Mouse (Mus musculus) neutrophil, adult 5-6 weeks (primary cell): ENCODE data around the gene Ankib1. TPM values are rescaled to one million over a fixed set of nuclear protein-coding genes. Genes with fewer than 3 reads are reported as not detected.

Experiments used
- ATAC-seq: fragments of 151-379, 151-347 bp; 2 replicates; pipeline ENCODE4 v1.8.0; 2017; ENCODE audit warnings: mild to moderate bottlenecking, moderate TSS enrichment; ENCODE audit not compliant: insufficient number of reproducible peaks, poor library complexity, low FRiP score, severe bottlenecking; ENCODE audit errors: extremely low read depth
- total RNA-seq: library from RNA; stranded (forward); fragments of 200-1000 nt; gene quantifications from 2 replicates; pipeline ENCODE4 v1.2.3, GENCODE M21; 2017

The Ankib1 gene
- total RNA-seq, 1 experiment from 2014 or later: 46.7 TPM

DNA sequence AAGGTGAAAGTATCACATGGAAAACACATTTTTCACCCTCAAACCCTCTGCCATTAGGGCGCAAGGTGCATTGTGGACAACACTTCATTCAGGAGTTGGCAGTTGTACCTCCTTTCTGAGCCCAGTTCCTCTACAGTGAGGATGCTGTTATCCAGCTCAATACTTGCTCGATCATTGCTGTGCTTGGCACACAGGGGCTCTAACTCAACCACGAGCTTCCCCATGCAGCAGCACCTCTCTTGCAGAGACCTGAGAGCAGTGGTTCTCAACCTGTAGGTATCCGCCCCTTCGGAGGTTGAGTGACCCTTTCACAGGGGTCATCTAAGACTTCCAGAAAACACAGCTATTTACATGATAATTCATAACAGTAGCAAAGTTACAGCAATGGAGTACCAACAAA lies 151.1 kb downstream of the Ankib1 start:
- ATAC-seq: no peak

DNA sequence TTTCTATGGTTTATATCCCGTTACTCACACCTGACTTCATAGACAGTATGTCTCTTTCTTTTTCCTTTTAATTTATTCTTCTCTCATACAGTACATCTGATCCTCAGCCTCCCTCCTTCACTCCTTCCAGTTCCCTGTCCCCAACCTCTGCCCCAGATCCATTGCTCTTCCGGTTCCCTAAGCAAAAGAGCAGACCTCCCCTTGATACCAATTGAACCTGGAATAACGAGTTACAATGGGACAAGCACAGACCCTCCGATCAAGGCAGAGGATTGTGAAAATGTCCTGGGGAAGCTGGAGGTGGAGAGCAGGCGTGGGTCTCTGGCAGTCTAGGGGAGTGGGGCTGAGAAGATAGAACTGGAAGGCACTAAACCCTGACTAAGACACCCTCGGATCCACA lies 151.8 kb downstream of the Ankib1 start, which contains the start of gene Tmbim7:
TSS of gene Tmbim7 (plus strand) at position 301 of the 400 bp plus-strand sequence.
- no peak for ATAC-seq

DNA sequence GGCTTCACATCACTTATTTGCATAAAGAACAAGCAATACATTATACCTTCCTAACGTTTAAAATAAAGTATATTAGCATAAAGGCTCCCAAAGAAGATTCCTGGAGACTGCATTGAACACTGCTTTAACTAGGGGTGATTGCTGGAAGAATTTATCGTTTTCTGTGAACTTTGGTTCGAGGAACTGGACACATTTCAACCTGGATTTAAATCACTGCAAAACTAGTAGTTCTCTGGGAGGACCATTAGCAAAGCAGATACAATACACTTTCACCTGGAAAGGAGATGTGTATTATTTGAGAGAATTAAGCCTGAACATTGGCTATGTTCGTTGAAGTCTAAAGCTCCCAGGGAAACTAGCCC lies 153.9 kb downstream of the Ankib1 start:
- ATAC-seq: no peak

DNA sequence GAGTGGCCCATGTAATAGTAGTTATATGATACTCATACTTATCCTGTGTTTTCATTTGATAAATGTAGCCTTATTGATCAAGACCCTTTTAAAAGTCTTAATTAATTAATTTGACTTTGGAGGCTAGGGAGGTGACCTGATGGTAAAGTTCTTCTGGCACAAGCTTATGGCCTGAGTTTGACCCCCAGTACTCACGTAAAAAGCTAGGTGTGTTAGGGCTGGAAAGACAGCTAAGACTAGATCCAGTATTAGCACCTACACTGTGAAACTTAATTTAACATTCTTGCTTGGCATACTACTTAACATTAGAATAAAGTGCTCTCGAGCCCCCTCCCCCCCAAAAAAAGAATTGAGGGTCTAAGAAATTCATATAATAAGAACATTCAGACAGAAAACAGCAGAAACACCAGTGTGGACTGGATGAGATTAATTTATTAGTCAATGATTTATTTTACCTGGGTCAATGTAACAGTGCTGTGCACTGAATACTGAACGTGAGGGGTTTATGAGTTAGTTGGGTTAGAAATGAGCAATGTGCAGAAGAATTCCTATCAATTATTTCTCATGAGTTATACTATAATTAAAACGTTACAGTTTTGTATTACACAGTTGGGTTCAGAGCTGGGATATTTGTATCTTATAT lies 154.4 kb downstream of the Ankib1 start:
- ATAC-seq: no peak

DNA sequence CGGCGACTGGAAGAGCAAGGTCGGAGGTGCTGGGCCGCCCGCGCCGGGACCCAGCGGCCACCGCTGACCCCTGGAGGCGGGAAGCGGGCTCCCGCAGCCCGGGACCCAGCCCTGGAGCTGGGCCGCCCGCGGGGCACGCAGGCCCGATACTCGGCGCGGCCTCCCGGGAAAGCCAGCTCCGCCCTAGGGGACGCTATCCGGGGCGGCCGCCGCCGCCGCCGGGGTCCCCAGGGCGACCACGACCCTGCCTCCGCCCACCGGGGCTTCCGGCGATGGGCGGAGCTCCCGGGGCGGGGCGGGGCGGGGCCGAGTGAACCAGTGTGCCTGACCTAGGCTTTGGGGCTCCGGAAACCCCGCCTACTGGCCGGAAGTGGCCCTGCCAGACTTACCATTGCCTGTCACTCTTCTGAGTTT lies 155.0 kb downstream of the Ankib1 start:
- peak; percentile 95 for ATAC-seq

DNA sequence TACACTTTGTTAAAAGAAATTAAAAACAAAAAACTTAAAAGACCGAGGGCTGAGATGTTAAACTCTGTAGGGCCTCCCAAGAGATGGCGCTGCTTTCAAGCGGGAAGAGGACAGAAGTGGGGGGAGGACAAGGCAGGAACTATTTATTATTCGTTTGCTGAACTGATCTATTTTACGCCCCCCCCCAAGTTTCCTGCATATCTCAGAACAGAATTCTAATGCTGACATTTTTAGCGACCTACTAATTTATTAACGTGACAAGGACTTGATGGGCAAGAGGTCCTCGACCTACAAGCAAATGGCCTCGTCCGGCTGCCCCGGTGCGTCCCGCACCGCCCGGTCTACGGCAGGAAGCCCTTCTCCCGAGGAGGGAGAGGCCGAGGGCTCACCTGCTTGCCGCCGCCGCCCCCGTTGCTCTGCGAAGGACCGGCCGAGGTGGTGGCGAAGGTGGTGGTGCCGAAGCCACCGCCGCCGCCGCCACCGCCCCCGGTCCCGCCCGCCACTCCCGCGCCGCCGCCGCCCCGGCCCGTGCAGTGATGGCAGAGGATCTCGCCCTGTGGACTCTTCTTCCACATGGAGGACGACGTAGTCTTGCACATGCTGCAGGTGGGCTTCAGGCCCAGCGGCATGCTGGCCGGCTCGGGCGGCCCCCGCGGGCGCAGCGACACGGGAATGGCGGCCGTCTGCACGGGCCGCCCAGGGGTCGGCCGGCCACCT lies 155.6 kb downstream of the Ankib1 start:
- ATAC-seq: peak; percentile 59; the same call in 1 of the 2 replicates

DNA sequence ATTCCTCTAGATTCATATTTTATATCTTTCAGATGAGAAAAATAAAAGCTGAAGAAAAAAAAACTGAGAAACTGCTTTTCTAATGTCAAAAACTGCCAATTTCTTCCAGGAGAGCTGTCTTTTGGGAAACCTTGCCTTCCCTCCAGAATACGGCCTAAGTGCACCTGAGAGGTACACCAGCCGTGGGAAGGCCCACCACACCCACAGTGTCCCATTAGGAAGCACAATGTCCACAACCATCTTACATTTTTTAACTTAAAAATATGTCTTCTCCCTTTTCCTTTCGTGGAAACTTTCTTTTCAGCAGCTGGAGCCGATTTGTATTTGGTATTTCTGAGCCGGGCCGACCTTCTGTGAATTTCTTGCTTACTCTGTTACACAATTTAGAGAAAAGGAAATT lies 156.2 kb downstream of the Ankib1 start:
- ATAC-seq: no peak

DNA sequence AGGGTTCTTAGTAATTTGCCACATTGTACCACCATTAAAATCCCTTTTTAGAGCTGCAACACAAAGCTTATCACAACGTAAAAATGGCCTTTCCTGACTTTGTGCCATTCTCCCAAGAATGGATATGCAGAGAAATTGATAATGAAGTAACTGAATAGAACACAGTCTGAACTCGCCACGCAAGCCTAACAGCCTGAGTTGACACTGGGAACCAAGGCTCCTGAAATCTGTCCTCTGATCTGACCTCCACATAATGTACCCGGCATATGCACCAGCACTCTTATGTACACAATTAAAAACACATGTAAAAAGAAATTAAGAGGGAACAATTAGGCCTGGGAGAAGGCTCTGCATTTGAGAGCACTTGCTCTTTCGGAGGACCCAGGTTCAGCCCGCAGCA lies 157.4 kb downstream of the Ankib1 start:
- ATAC-seq: no peak

DNA sequence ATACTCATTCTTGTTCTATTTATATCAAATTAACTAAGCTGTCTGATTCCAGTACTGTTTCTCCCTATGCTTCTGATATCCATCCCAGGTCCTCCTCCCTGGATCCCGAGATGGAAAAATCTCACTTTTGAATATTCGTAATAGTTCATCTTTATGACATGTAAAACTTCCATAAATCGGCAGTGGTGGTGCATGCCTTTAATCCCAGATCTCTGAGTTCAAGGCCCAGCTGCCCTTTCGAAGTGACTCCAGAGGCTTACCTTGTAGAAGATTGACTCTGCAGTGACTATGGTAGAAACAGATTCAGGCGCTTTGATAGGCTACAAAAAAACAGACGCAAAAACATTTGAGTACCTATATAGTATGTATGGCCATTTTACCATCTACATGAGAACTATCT lies 158.1 kb downstream of the Ankib1 start:
- no peak for ATAC-seq

Other genes with a start within 250 kb of the Ankib1 start
- gene 1700109H08Rik, start 231.4 kb downstream of the Ankib1 start, total RNA-seq: 18.7 and 28.1 TPM in 2 replicates
- gene Pex1, start 206.9 kb downstream of the Ankib1 start, total RNA-seq: 13.4 and 18.2 TPM in 2 replicates
- 45.5 and 67.2 TPM in 2 replicates for gene Rbm48, start 206.3 kb downstream of the Ankib1 start, total RNA-seq
- not detected in 2 replicates for gene Tmbim7, start 151.7 kb downstream of the Ankib1 start, total RNA-seq
- 110 and 118 TPM in 2 replicates for gene Gatad1, start 145.7 kb downstream of the Ankib1 start, total RNA-seq
- gene Krit1, start 259 bp upstream of the Ankib1 start, total RNA-seq: 106 and 110 TPM in 2 replicates
- 1.2 and 1.5 TPM in 2 replicates for gene Lrrd1, start 42.2 kb upstream of the Ankib1 start, total RNA-seq
- gene Mterf1a, start 91.0 kb upstream of the Ankib1 start, total RNA-seq: 27.6 and 29.1 TPM in 2 replicates
- 107 and 130 TPM in 2 replicates for gene Akap9, start 125.1 kb upstream of the Ankib1 start, total RNA-seq